Mouse (Mus musculus) lung, postnatal 0 days (tissue): ENCODE results near the gene Lamp1.

Experiments
- CTCF ChIP-seq: IDR thresholded peaks from 2 replicates; pipeline ENCODE4 v1.5.1; 2016; ENCODE audit warnings: antibody characterized with exemption, mild to moderate bottlenecking
- EP300 ChIP-seq: IDR thresholded peaks from 2 replicates; pipeline ENCODE4 v1.6.1; 2016; ENCODE audit warnings: antibody characterized with exemption, mild to moderate bottlenecking, control low read depth

DNA sequence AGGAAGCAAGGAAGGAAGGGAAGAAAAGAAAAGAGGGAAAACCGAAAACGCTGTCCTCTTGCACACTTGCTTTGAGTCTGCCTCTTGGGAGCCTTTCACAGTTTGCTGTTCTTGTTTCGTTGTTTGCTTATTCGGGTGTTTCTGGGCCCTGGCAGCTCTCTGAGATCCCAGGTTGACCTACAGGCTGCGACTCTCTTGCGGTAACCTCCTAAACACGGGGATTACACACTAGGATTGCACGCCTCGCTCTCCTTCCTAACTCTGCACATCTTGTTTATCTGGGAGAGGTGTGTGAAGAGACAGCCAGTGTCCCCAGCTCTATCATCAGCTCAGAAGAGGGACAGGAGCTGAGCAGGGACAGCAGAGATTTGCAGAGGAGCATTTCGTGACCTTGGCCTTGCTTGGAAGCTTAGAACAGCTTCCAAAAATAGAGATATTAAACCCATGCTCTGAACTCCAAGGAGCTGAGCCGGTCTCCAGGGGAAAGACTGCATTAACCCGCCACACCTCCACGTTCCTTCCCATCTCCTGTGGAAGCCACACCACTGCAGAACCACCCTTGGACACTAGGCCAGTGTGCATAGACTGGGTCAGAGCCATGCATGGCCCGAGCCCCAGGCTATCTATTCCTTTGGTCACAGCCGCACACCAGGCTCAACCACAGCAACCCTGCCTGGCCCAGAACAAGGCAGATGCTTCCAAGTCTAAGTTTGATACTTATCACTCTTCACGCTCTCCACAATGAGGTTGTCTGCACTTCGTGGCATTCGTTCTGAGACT is 22.1 kb downstream of the Lamp1 start:
- no peak for TF ChIP-seq CTCF
- TF ChIP-seq EP300, result no peak
